ENCODE assay signal across 43 mouse cellular contexts in genomic region chr1:19102631-19103030, GRCm38 (mm10). TPM values are rescaled to one million over a fixed set of nuclear protein-coding genes. Genes with fewer than 3 reads are reported as not detected.
DNase-seq lines count a peak whose midpoint lies in the region; ATAC-seq and TF ChIP-seq lines count a peak whose summit lies in the region.
"Had no signal": no experiment of that assay in that cellular context is flagged by ENCODE, and none has a peak within 500 bp of the region (broad histone marks: within the 10 kb centered on the region; RNA-seq: fewer than 3 reads in every experiment).

Gene Tfap2d (plus strand): TSS chr1:19103022.

- peak; percentile 37 for DNase-seq in embryo, embryonic 10.5 days (ENCODE audit: low spot score)
- no peak for DNase-seq in embryo, embryonic 9.5 days (ENCODE audit: extremely low spot score)
- DNase-seq in brain, embryonic 14.5 days (ENCODE audit: low read depth), result peak; percentile 50
- no peak for DNase-seq in forebrain, postnatal 0 days
- DNase-seq in midbrain, embryonic 14.5 days, result peak; percentile 48
- DNase-seq in left cerebral cortex, adult 11 months (ENCODE audit: low spot score), result no peak
- no peak for DNase-seq in spleen, postnatal 36 days (ENCODE audit: low spot score in 2 of 2)
- DNase-seq: adrenal gland, postnatal 14 days; cerebellum, adult 18-20 months; cerebellum, postnatal 25 days; embryo, embryonic 11 days; gastrocnemius, postnatal 36 days; heart, adult 18-20 months; heart, postnatal 4 days; kidney, adult 11 months; kidney, postnatal 36 days; left cerebral cortex, postnatal 4 days; liver, postnatal 0 days; lung, postnatal 36 days; right cerebral cortex, postnatal 14 days; thymus, adult 18-20 months; thymus, postnatal 25 days had no signal

- no peak within 1 kb of the TSS for H3K9ac ChIP-seq in forebrain, postnatal 0 days
- peak within 1 kb of the TSS; percentile 61 for H3K9ac ChIP-seq in midbrain, embryonic 14.5 days (replicated peaks; ENCODE audit: low read length)
- H3K9ac ChIP-seq: embryonic facial prominence, embryonic 13.5 days; heart, embryonic 12.5 days; hindbrain, embryonic 14.5 days; liver, embryonic 12.5 days; liver, postnatal 0 days; neural tube, embryonic 15.5 days had no signal

- 0 out of 2 replicates have a peak within 1 kb of the TSS, but pooled peaks have one; percentile 19 for H3K4me2 ChIP-seq in forebrain, postnatal 0 days (ENCODE audit: low read depth)
- peak within 1 kb of the TSS; percentile 53 for H3K4me2 ChIP-seq in midbrain, embryonic 14.5 days (ENCODE audit: low read length)
- H3K4me2 ChIP-seq: hindbrain, embryonic 14.5 days; liver, embryonic 12.5 days; neural tube, embryonic 15.5 days had no signal

- 4% methylated on average over 6 of the region's 6 CpGs for WGBS in forebrain, postnatal 0 days
- 1% methylated on average over 6 of the region's 6 CpGs for WGBS in midbrain, embryonic 14.5 days

- no peak for TF ChIP-seq POLR2A in brain, embryonic 14.5 days (IDR thresholded peaks at IDR 0.05; ENCODE audit: borderline replicate concordance, extremely low read depth, insufficient read depth, insufficient read length, poor library complexity, severe bottlenecking)

- peaks cover 86% of the 10 kb centered on the region for H3K27me3 ChIP-seq in forebrain, postnatal 0 days (ENCODE audit: insufficient read depth, low read length)
- peaks cover 84% of the 10 kb centered on the region for H3K27me3 ChIP-seq in midbrain, embryonic 14.5 days (ENCODE audit: control insufficient read depth, insufficient read depth, low read length)
- H3K27me3 ChIP-seq: CH12.LX had no signal

- H3K36me3 ChIP-seq in forebrain, postnatal 0 days (ENCODE audit: insufficient read depth), result no peaks in the 10 kb centered on the region
- no peaks in the 10 kb centered on the region for H3K36me3 ChIP-seq in midbrain, embryonic 14.5 days (ENCODE audit: control insufficient read depth, insufficient read depth, low read length)
- H3K36me3 ChIP-seq: embryonic facial prominence, embryonic 13.5 days; heart, embryonic 12.5 days; liver, embryonic 12.5 days; neural tube, embryonic 15.5 days had no signal

- ATAC-seq in forebrain, postnatal 0 days, result no peak
- no peak for ATAC-seq in midbrain, embryonic 14.5 days (ENCODE audit: low FRiP score, low TSS enrichment)
- no peak for ATAC-seq in cerebellum, adult (ENCODE audit: insufficient number of reproducible peaks, low FRiP score, low TSS enrichment)
- ATAC-seq: inflammation-experienced regulatory T-cells, adult 6 months; liver, embryonic 12.5 days; liver, postnatal 0 days; Patski had no signal

- H3K27ac ChIP-seq in forebrain, postnatal 0 days (ENCODE audit: low read depth, low read length), result no peak within 1 kb of the TSS
- peak within 1 kb of the TSS; percentile 91 for H3K27ac ChIP-seq in midbrain, embryonic 14.5 days (replicated peaks; ENCODE audit: low read depth, low read length)
- H3K27ac ChIP-seq: embryonic facial prominence, embryonic 13.5 days; hindbrain, embryonic 14.5 days; layer of hippocampus, adult 2 months; liver, embryonic 12.5 days; neural tube, embryonic 15.5 days; stomach, postnatal 0 days had no signal

- H3K4me1 ChIP-seq in forebrain, postnatal 0 days (ENCODE audit: insufficient read depth), result no peaks in the 10 kb centered on the region
- no peaks in the 10 kb centered on the region for H3K4me1 ChIP-seq in midbrain, embryonic 14.5 days (ENCODE audit: control insufficient read depth, insufficient read depth, low read length)
- H3K4me1 ChIP-seq: embryonic facial prominence, embryonic 13.5 days; heart, embryonic 12.5 days; liver, embryonic 12.5 days had no signal

- TF ChIP-seq CTCF in brain, embryonic 14.5 days (IDR thresholded peaks at IDR 0.05; ENCODE audit: borderline replicate concordance, extremely low read depth, insufficient read depth, insufficient read length), result no peak
- no peak for TF ChIP-seq CTCF in forebrain, postnatal 0 days (IDR thresholded peaks at IDR 0.05; ENCODE audit: low read depth)

- no peaks in the 10 kb centered on the region for H3K9me3 ChIP-seq in forebrain, postnatal 0 days (ENCODE audit: low read length)
- no peaks in the 10 kb centered on the region for H3K9me3 ChIP-seq in midbrain, embryonic 14.5 days (ENCODE audit: control insufficient read depth, low read length)
- H3K9me3 ChIP-seq: embryonic facial prominence, embryonic 13.5 days; heart, embryonic 12.5 days; liver, embryonic 12.5 days; neural tube, embryonic 15.5 days had no signal

- H3K4me3 ChIP-seq in forebrain, postnatal 0 days (ENCODE audit: low read depth, low read length), result peak within 1 kb of the TSS; percentile 13; the same call in 1 of the 2 replicates
- peak within 1 kb of the TSS; percentile 39 for H3K4me3 ChIP-seq in midbrain, embryonic 14.5 days (replicated peaks; ENCODE audit: low read depth, low read length)
- H3K4me3 ChIP-seq: heart, embryonic 12.5 days; layer of hippocampus, adult 2 months; liver, embryonic 12.5 days; neural tube, embryonic 15.5 days had no signal

RNA-seq across cellular contexts. Expression of gene Tfap2d, which starts in this region (rescaled TPM):
- 17.1 and 21.2 TPM in 2 replicates for polyA plus RNA-seq in brain, embryonic 14.5 days (2012; rRNA removed)
- total RNA-seq in forebrain, postnatal 0 days (2014; rRNA removed), result 8.2 and 9.4 TPM in 2 replicates
- polyA plus RNA-seq in forebrain, postnatal 0 days (2015; fragmentation: Nextera tagmentation; extraction: Ambion mirVana), result 6.5 and 7.1 TPM in 2 replicates
- polyA plus RNA-seq in midbrain, embryonic 14.5 days (2014; fragmentation: Nextera tagmentation; extraction: Ambion mirVana), result 73.8 and 75.5 TPM in 2 replicates
- total RNA-seq: adrenal gland, postnatal 14 days; CH12.LX; gastrocnemius, adult 18-20 months; gastrocnemius, postnatal 36 days; heart, adult 18-20 months; heart, postnatal 4 days; layer of hippocampus, adult 2 months; megakaryocyte, adult 5-6 weeks; MEL; monocyte, adult 5-6 weeks had no signal
- polyA plus RNA-seq: C2C12; embryonic facial prominence, embryonic 13.5 days; heart, embryonic 12.5 days; heart, postnatal 0 days; hindbrain, embryonic 14.5 days; inflammation-experienced regulatory T-cells, adult 6 months; kidney, embryonic 14.5 days; limb, embryonic 14.5 days; liver, embryonic 12.5 days; liver, postnatal 0 days; lung, embryonic 16.5 days; neural tube, embryonic 15.5 days; Patski; small intestine, adult 2 months; stomach, postnatal 0 days had no signal

Comparison
In these comparisons a context has a peak if more than half of its experiments do, and no peak if none do; other contexts are left out.
1. DNase-seq: peak in embryo, embryonic 10.5 days (single experiment), brain, embryonic 14.5 days (single experiment) and midbrain, embryonic 14.5 days (single experiment); none in embryo, embryonic 9.5 days (single experiment), forebrain, postnatal 0 days (single experiment), left cerebral cortex, adult 11 months (single experiment) and spleen, postnatal 36 days (0 of 2).